Mouse (Mus musculus) layer of hippocampus, adult 8-10 months (tissue): Measurements from ENCODE around the gene Syndig1. TPM values are rescaled to one million over a fixed set of nuclear protein-coding genes. Genes with fewer than 3 reads are reported as not detected.

Experiments
- DNase-seq, 2 experiments: peaks; one replicate each; pipeline ENCODE4 v3.0.0; 2022; ENCODE audit warnings: low spot score in 2 of 2
- total RNA-seq, 4 experiments: library from RNA; stranded (reverse); gene quantifications; 2 replicates each; pipeline ENCODE4 v1.2.4; 2022

Gene Syndig1
- 10 to 100 TPM; 29.0 to 37.5 (median 35.6) TPM for total RNA-seq

DNA sequence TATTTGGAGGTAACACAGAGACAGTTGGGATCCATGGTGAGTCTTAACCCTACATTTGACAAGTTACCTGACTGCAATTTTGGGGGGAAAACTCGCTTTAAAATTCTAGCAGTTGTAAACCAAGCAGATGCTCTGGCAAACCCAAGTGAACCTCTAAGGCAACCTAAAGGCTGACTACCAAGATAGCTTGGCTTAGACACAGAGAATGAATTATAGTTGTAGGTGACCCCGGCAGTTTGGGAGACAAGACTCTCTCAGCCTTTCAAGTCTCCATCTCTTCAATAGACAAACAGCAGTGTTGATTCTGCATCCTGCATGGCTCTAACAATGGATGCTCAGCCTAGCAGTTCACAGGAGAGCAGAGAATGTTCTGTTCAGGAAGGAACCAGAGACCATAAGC is at the start of gene Syndig1:
Gene Syndig1, plus strand, starts transcription at position 301 of the 400 bp plus-strand sequence.
- no peak for DNase-seq

DNA sequence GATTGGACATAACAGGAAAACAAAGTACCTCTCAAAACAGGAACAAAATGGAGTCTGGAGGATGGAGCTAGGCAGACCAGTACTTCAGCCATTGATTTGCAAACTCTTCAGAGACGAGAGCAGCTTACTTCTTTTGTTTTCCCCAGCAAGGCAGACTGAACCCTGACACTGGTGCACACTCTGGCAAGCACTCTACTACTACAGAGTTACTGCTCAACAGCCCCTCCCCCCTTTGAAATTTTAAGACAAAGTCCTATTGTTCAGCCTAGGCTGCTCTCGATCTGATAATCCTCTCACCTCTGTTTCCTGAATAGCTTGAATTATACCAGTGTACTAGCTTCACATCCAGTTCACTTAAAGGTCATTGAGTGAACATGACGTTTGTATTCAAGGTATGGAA is 30.4 kb upstream of the Syndig1 start:
- DNase-seq = no peak

DNA sequence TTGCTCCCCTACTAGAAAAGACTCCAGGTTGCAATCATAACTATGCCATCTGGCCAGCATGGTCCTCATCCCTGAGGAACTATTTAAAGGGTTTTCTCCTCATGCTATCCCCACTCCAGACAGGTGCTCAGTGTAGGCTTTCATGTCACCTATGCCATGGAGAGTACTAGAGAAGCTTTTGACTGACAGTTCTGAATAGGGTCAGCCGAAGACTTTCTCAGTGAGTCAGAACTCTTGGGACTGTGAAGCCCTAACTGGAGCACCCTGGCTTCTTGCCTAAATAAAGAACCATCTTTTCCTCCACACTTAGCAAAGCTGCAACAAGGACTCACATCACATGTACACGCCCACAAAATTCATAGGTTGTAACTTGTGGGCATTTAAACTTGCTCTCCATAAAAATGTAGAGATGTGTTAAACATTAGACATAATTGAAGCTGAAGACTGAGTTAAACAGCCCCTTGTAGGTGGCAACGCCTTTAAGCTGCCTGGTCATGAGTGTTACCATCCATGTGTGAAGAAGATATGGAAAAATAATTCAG is 24.3 kb upstream of the Syndig1 start:
- DNase-seq = no peak

DNA sequence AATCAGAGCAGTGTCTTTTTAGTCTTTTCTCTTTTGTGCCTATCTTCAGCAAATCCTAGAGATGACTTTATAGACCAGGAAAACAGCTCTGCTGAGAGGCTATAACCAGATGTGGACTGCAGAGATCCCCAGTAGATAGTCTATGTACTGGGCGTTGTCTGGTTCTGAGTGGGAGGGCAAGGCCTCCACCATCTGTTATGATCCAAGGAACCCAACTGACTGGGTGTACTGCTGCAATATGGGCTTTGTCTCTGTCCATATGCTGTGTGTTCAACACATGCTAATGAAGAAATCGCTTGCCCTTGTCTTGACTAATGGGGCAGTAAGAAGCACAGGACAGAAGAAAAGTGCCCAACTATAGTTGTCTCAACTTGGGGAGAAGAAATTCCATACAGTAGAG is 23.8 kb upstream of the Syndig1 start:
- peak in 1 of 2 experiments; percentile 13 for DNase-seq

DNA sequence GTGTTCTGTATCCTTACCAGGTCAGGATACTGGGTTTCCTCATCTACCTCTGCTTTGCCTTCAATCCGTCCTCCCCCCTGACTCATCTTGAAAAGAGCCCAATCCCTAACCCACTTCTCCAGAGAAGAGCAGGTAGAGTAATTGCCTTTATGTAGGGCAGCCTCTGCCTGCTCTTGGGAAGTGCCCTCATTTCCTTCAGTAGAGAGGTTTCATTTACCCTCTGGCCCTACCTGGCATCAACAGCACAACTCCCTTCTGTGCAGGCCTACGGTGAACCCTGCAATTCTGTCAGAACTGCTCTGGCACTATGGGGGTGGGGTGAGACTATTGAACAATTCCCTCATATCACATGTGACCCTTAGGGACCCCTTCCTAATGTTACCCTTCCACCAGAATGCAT is 16.1 kb upstream of the Syndig1 start:
- DNase-seq = no peak

DNA sequence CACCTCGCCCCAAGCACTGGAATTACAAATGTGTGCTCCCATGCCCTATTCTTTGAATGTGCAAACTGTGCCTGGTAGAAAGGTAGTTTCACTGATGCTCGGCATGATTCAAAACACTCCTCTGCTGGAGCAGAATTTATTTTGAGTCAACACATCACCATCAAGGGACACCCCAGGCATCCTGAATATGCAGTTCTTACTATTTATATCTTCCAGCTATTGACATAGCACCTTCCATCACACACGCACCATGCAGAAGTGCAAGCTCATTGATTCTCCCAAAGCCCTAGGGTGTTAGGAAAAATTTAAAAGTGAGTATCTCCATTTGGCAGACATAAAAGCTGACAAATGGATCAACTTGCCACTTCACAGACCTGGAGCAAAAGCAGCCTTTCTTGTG is 10.6 kb upstream of the Syndig1 start:
- no peak for DNase-seq

DNA sequence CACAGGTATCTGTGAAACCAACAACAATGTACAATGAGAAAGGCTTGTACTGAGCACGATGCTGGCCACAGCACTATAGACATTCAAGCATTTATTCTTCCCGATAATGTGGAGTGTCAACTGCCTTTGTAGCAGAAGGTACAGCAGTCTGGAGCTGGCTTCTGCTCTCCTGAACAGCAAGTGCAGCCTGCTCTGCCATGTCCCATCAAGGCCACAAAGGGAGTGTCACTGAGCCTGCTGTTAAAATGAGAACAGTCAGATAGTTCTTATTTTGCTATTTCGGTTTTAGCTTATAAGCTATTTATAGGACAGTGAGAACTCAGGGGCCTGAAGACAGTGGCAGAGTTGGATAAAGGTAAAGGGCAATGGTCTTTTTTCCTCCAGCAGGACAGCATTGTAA is 9.3 kb upstream of the Syndig1 start:
- DNase-seq = no peak

DNA sequence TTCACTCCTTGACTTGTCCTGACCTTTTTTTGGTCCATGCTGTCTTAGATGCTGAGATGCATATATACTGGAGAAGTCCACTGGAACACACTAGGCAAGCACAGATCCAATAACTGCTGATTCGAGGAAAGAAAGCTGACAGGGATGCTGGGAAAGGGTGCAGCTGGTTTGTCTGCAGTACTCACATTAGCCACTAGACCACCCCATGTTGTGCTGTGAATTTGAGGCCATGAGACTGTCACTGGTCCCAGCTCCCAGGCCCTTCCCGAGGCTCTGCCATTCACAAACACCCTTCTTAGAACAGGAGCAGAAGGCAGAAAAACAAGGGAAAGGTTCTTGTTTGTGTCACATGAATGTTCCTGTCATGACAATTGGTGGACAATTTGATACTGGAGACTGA is 8.8 kb upstream of the Syndig1 start:
- no peak for DNase-seq

DNA sequence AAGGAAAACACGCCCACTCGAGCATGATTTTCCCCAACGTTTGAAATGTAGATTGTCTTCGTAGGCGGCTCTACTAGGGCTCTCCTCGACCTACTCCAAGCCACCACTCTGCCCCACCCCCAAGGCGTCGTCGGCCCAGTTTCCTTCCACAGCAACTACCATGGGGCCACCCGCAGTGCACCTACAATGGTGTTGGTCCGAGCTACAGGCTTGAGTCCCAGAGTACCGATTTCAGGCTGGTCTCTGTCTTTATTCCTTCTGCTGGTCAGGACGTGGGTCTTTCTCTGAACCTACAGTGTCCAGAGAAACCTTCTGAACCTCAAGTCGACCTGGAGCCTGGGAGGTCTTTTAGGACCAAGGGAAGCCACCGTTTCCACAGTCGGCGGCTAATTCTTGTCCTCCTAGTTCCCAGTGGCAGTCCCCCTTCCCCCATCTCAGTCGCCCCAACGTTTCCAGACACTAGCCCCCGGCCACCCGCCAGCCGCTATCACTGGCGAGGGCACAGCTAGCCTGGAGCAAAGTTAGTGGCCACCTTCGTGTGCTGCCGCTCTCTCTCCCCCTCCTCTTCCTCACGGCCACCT is 1.0 kb downstream of the Syndig1 start:
- no peak for DNase-seq

DNA sequence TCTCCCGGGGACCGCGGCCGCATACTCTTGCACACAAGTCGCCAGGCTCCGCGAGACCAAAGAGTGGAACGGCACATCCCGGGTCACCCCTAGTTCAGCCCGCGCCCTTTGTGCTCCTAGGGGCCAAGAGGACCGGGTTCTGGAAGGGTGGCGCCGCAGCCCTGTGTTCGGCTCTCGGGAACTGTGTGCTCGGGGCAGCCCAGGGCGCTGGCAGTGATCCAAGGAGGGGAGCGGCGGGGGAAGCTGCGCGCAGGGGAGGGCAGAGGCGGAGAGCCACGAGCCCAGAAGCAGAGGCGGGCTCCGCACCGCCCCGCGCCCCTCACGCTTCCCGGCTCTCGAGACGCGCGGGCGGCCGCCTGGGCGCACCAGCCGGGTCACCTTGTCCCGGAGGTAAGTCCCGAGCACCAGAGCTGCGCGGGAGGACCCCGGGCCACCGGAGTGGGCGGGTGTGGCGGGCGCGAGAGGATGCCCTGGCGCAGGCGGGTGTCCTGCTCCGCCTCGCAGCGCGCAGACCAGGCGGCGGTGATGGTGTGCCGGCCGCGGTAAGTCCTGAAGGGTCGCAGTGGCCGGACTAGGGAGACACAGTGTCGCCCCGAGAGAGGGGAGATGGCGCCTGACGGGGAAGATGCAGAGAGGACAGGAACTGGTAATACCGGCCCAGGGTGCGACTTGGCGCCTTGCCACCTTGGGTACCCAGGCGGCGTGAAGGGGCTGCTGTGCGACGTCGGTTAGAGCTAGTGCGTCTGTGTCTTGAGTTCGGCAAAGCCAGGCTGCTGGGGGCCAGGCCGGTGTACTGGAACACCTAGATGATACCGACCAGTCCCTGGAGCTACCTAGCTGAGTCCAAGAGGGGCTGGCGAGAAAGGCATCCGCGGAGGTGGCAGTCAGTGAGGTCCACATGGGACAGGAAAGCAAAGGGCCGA is 1.8 kb downstream of the Syndig1 start, which contains the start of gene C530025M09Rik:
Gene C530025M09Rik, minus strand, starts transcription at position 678 of the 923 bp plus-strand sequence.
- peak; percentile 27 to 30 for DNase-seq

DNA sequence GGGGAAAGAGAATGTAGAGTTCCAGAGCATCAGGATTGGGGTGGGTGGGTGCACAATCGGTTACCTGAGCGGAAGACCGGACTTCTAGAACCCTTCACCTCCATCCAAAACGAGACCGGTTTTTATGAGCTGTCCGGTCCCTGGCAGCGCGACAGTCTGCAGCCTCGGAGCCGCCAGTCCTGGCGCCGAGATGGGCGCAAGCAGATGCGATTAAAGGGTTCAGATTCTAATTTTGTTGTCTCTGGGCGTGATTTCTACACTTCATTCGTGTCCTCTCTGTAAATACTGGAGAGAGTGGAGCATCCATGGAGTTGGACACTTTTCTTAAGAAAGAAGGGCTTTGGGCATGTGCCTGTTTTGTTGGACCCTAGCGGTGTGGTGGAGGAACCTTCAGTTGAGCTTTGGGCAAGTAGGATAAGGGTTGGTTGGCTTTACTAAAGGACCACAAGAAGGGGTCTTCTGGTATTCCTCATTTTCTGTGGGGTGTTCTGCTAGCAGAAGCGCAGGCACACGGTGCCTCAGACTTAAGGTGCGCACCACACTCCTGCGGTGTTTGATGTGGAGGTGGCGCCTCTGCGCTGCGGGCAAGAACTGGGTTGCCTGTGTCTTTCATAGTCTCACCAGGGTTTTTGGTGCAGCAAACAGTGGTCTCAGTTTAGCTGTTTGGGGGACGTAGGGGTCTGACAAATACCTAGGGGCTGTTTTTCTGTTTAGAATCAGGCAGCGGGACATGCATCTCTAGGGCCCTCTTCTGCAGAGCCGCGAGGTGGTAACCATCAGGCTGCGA is 2.6 kb downstream of the Syndig1 start:
- peak in 1 of 2 experiments; percentile 34 for DNase-seq

DNA sequence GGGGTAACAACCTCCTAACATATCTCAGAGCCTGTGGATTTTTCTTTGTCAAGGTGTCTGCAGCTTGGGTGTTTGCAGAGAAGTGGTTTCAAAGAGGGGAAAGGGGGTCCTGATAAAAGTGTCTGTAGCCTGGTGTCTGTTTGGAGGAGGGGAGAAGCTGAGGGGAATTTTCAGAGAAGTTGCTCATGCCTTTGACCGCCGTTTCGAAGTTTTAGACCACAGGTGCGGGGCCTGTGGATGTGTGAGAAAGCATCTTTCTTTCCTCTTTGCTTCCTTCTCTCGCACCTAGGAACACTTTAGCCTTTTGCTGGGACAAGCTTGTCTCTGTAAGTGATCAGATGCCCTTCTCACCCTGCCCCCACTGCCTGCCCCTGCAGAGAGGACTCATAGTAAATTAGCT is 3.3 kb downstream of the Syndig1 start:
- DNase-seq = no peak

DNA sequence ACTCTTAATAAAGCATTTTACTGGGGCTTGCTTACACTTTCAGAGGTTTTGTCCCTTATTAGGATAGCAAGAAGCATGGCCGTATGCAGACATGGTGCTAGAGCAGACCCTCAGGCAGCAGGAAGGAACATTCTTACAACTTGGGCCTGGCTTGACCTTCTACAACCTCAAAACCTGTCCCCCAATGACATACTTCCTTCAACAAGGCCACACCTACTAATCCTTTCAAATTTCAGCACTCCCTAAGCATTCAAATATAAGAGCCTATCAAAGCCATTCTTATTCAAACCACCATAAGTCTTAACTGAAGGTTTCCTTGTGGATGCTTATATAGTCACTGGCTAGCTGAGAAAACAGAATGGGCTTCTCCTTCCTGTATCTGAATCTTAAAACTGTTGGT is 6.1 kb downstream of the Syndig1 start:
- DNase-seq = no peak

DNA sequence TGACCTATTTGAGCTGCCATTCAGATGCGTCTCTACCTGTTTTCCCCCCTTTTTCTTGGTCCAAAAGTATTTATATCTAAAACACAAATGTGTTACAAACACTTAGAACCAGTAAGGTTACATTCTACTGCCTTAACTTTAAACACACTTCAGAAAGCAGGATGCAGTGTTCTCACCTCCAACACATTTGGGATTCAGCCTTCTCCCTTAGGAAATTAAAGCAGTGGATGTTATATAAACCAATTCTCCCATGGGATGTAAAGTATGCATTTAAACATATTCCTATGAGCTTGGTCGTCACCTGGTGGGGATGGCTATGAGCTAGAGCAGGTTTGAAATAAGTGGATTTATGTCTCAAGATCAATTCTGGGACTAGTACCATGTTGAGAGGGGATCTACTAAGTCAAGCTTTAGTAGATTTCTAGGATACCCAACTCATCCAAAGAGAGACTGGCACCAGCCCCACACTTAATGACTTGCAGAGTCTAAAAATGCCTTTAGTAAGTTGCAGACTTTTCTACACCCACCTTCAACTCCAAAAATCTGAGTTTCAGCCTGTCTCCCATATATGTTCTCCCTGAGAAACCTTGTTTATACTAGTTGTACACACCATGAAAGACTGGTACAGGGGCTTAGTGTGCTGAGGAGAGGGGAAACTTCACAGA is 7.6 kb downstream of the Syndig1 start:
- DNase-seq = no peak

DNA sequence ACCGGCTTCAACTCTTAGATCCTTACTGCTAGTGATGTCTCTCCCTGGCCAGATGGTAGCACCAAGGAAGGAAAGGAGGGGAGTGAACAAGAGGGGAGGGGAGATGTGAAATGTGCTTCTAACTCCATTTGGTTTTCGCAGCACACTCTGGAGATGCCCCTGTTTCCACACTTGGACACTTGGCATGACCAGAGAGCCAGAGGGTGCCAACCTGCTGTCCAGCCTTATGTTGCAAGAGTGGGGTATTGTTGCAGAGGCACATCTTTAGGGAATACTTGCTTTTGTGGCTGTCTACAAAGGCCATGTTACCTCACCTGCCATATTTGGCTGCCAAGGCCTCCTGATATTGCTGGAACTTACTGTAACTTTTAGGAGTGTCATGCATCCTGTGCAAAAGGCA is 10.7 kb downstream of the Syndig1 start:
- DNase-seq = no peak

DNA sequence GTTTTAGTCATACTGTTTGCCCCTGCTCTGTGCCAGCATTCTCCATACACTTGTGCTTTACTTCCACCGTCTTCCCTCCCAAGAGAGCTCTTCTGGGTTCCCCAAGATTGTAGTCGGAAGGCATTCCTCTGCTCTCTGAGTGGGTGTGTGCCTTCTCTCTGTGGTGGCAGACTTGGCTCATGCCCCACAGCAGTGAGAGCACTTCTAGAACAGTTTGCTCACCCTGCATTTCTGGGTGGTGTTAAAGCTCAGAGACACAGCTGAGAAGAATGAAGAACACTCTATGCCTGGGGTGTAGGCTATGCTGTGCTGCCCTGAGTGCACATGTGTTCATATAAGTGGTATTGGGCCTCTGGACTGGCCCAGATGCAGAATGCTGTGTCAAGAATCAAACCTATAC is 15.6 kb downstream of the Syndig1 start:
- peak; percentile 19 for DNase-seq

DNA sequence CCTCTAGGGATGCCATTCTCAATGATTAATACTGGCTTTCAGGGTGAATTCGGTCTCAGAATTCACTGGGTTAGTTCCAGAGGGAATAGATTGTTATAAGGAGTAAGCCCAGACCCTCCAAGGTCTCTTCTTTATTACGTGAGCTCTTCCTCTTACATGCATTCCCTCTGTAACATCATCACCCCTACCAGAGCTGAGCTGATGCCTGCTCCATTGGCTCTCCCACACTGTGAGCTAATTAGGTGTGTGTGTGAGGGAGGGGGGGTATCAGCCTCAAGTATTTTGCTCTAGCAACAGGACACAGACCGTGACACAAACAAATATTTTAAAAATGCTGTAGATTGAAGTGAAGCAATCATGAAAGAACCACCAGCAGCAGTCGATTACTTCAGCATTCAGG is 19.8 kb downstream of the Syndig1 start:
- no peak for DNase-seq

DNA sequence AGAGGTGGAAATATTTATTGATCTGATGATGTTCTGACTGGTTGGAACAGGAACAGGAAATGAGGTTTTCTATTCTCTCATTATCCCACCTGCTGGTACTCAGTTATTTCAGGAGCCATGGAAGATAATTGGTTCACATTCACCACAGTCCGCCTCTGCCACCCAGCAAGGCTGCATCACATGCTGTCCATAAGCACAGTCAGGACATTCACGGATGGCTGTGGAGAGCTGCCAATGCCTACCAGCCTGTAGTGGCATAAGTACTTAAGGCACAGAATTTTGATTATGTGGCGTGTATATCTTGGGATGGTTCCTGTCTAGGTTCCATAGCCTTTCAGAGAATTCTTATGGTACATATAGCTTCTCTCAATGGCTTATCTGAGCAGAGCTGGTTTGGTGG is 32.0 kb downstream of the Syndig1 start:
- no peak for DNase-seq

DNA sequence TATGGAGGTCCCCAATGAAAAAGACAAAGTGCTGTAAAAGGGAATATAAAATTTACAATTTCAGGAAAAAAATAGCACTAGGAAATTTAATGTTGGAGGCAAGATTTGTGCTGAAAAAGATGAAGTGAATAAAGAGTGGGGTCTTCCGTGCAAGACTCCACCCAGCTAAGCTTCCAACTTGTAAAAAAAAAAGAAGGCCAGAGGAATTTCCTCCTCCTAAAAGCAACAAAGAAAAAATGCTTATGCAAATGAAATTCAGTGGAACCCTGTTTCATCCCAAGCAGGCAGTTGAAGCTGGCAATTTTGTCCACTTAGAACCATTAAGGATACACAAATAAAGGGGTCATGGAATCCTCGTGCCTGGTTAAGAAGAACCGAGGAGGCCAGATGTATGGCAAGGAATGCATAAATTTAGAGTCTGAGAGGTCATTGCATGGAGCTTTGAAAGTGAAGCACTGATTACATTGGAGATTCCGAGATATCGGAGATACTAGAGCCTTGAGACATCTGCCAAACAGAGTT is 37.0 kb downstream of the Syndig1 start:
- DNase-seq = no peak

DNA sequence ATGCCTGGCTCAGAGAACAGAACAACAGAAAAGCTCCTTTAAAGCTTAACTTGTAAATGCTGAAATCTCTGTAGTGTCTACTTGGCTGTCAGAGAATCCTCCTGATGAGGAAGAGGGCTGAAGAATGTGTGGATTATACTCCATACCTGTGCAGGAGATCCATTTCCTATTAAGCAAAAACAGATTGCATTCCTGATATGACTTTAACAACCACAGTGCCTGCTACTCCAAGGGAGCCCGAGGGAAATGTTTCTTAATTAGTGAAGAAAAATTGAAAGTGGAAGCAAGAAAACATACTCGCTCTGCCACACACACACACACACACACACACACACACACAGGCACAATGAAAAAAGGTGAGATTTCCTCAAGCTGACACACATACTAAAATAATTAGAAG is 41.5 kb downstream of the Syndig1 start:
- no peak for DNase-seq

DNA sequence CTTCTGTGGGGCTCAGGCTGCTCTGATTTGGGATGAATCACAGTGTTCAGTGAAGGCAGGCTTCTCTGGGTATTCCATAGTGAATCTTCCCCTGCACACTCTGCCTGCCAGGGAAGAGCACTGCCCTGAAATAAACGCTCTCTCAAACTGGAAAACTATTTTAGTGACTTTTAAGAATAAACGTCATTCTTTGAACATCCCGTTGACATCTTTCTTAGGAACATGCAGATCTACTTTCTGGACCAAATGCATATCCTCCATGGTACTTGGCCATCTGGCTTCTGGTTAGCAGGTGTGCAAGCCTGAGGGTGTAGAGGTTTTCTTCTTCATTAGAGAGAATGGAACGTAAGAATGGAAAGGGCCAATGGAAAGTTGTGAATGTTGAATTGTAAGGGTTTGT is 43.5 kb downstream of the Syndig1 start:
- DNase-seq = no peak
